ENCODE assay signal across 9 mouse cellular contexts in the genomic region with DNA sequence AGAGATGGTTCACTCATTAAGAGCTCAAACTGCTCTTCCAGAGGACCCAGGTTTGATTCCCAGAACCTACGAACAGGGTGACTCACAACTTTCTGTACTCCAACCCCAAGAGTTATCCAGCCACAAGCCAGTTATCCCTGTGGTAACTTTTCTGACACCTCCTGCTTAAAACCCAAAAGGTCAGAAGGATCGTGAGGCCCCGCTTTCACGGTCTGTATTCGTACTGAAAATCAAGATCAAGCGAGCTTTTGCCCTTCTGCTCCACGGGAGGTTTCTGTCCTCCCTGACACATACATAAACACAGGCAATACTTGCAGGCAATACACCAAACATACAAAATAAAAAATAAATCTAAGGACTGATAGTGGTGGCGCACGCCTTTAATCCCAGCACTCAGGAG. TPM values are rescaled to one million over a fixed set of nuclear protein-coding genes. Genes with fewer than 3 reads are reported as not detected.
DNase-seq lines count a peak whose midpoint lies in the region; ATAC-seq and TF ChIP-seq lines count a peak whose summit lies in the region.
"Had no signal": no experiment of that assay in that cellular context is flagged by ENCODE, and none has a peak within 500 bp of the region (broad histone marks: within the 10 kb centered on the region; RNA-seq: fewer than 3 reads in every experiment).

No protein-coding gene starts in this region.

- no peaks in the 10 kb centered on the region for H3K79me2 ChIP-seq in MEL (ENCODE audit: control insufficient read depth, insufficient read depth, low read length, poor library complexity)

- H3K9ac ChIP-seq in MEL (ENCODE audit: control insufficient read depth, low read depth, low read length, poor library complexity, severe bottlenecking) = no peak overlapping the region

- ATAC-seq in neutrophil, adult 5-6 weeks (ENCODE audit: extremely low read depth, insufficient number of reproducible peaks, low FRiP score, poor library complexity, severe bottlenecking) = peak; percentile 99

- TF ChIP-seq POLR2A in MEL (IDR thresholded peaks at IDR 0.05; ENCODE audit: control insufficient read depth in 1 of 2, insufficient read depth in 1 of 2, low read depth in 1 of 2, low read length in 2 of 2, poor library complexity in 1 of 2) = no peak
- TF ChIP-seq POLR2A in lung, adult 2 months (IDR thresholded peaks at IDR 0.05; ENCODE audit: borderline replicate concordance, extremely low read depth, low read depth, low read length) = no peak
- no peak for TF ChIP-seq POLR2A in thymus, adult 2 months (IDR thresholded peaks at IDR 0.05; ENCODE audit: control insufficient read depth, extremely low read depth, insufficient read depth, low read length, poor library complexity)

- no peak for TF ChIP-seq RAD21 in MEL (IDR thresholded peaks at IDR 0.05; ENCODE audit: low read depth, low read length)

- H3K27me3 ChIP-seq in MEL (ENCODE audit: control insufficient read depth in 1 of 2, insufficient read depth in 2 of 2, low read length in 2 of 2) = no peaks in the 10 kb centered on the region
- H3K27me3 ChIP-seq in hindbrain, embryonic 10.5 days (ENCODE audit: insufficient read depth, poor library complexity, severe bottlenecking) = 0 out of 2 replicates have a peak, but pooled peaks cover 3% of the 10 kb centered on the region
- H3K27me3 ChIP-seq in thymus, adult 2 months (ENCODE audit: control insufficient read depth, insufficient read depth, low read length) = no peaks in the 10 kb centered on the region

- DNase-seq in MEL (ENCODE audit: low read depth, low spot score) = peak; percentile 92
- DNase-seq in cerebellum, adult 9-10 months = peak; percentile 100
- DNase-seq in frontal cortex, adult 2 months (ENCODE audit: extremely low spot score in 1 of 2, low spot score in 1 of 2) = peak; percentile 100
- peak; percentile 67 for DNase-seq in hindbrain, embryonic 10.5 days (ENCODE audit: low spot score)
- peak; percentile 100 for DNase-seq in layer of hippocampus, adult 8-10 months (ENCODE audit: low spot score in 2 of 2)
- DNase-seq in lung, adult 2 months = peak; percentile 100
- DNase-seq in thymus, adult 2 months = peak; percentile 100

- TF ChIP-seq EP300 in MEL (IDR thresholded peaks at IDR 0.05; ENCODE audit: low read depth in 1 of 2, low read length in 2 of 2) = no peak

- H3K9me3 ChIP-seq in MEL (replicated peaks; ENCODE audit: insufficient read depth, low read length) = no peaks in the 10 kb centered on the region
- peaks cover 3% of the 10 kb centered on the region for H3K9me3 ChIP-seq in hindbrain, embryonic 10.5 days

- 65% methylated on average over 9 of the region's 9 CpGs for WGBS in hindbrain, embryonic 10.5 days
- 61% methylated on average over 9 of the region's 9 CpGs for WGBS in lung, adult 2 months
- WGBS in thymus, adult 2 months = 64% methylated on average over 9 of the region's 9 CpGs

- no peak overlapping the region for H3K27ac ChIP-seq in MEL (ENCODE audit: control insufficient read depth, low read depth, low read length)
- no peak overlapping the region for H3K27ac ChIP-seq in hindbrain, embryonic 10.5 days
- H3K27ac ChIP-seq in thymus, adult 2 months (ENCODE audit: control insufficient read depth, insufficient read depth, low read length) = no peak overlapping the region
- H3K27ac ChIP-seq: macrophage had no signal

- no peak for TF ChIP-seq CTCF in MEL (IDR thresholded peaks at IDR 0.05 in 2 of 3, conservative IDR thresholded peaks at IDR 0.05 in 1 of 3; ENCODE audit: control insufficient read depth in 1 of 3, insufficient read depth in 1 of 3, low read depth in 2 of 3, low read length in 3 of 3, poor library complexity in 1 of 3, severe bottlenecking in 1 of 3)
- TF ChIP-seq CTCF in lung, adult 2 months (IDR thresholded peaks at IDR 0.05; ENCODE audit: insufficient read depth, low read length) = no peak
- no peak for TF ChIP-seq CTCF in thymus, adult 2 months (IDR thresholded peaks at IDR 0.05; ENCODE audit: borderline replicate concordance, control insufficient read depth, extremely low read depth, insufficient read depth, low read length, poor library complexity)

- no peaks in the 10 kb centered on the region for H3K36me3 ChIP-seq in MEL (ENCODE audit: control insufficient read depth in 1 of 2, insufficient read depth in 2 of 2, low read length in 2 of 2)
- peaks cover 10% of the 10 kb centered on the region for H3K36me3 ChIP-seq in hindbrain, embryonic 10.5 days
- H3K36me3 ChIP-seq in thymus, adult 2 months (ENCODE audit: control insufficient read depth, insufficient read depth, low read length) = no peaks in the 10 kb centered on the region

- H3K4me1 ChIP-seq in MEL (ENCODE audit: control insufficient read depth in 1 of 2, insufficient read depth in 2 of 2, low read length in 2 of 2) = peaks cover 0 to 4% of the 10 kb centered on the region in 2 experiments; a peak in 2 of 4 replicates
- peaks cover 4% of the 10 kb centered on the region for H3K4me1 ChIP-seq in hindbrain, embryonic 10.5 days (replicated peaks)
- no peaks in the 10 kb centered on the region for H3K4me1 ChIP-seq in lung, adult 2 months (ENCODE audit: control insufficient read depth, insufficient read depth, low read length)
- no peaks in the 10 kb centered on the region for H3K4me1 ChIP-seq in thymus, adult 2 months (replicated peaks; ENCODE audit: control insufficient read depth, insufficient read depth, low read length)

- no peak overlapping the region for H3K4me3 ChIP-seq in MEL (ENCODE audit: control insufficient read depth in 1 of 2, insufficient read depth in 1 of 2, low read depth in 2 of 2, low read length in 2 of 2)
- H3K4me3 ChIP-seq in hindbrain, embryonic 10.5 days = no peak overlapping the region
- no peak overlapping the region for H3K4me3 ChIP-seq in lung, adult 2 months (replicated peaks; ENCODE audit: extremely low read depth, low read depth, low read length)
- no peak overlapping the region for H3K4me3 ChIP-seq in thymus, adult 2 months (ENCODE audit: control insufficient read depth, insufficient read depth, low read length)

TF ChIP-seq in MEL, 35 proteins besides CTCF, POLR2A, EP300 and RAD21:
- TF ChIP-seq GABPA (IDR thresholded peaks at IDR 0.05; ENCODE audit: low read depth, low read length) (no peak), HCFC1 (IDR thresholded peaks at IDR 0.05; ENCODE audit: low read depth, low read length) (no peak), RCOR1 (IDR thresholded peaks at IDR 0.05; ENCODE audit: low read depth, low read length) (no peak), MEF2A (IDR thresholded peaks at IDR 0.05; ENCODE audit: extremely low read depth, insufficient replicate concordance, low read depth, low read length, poor library complexity, severe bottlenecking) (no peak), GATA1 (IDR thresholded peaks at IDR 0.05; ENCODE audit: low read depth, low read length) (no peak), ZKSCAN1 (IDR thresholded peaks at IDR 0.05; ENCODE audit: low read depth, low read length) (no peak), ZMIZ1 (IDR thresholded peaks at IDR 0.05; ENCODE audit: low read depth, low read length) (no peak), SIN3A (IDR thresholded peaks at IDR 0.05; ENCODE audit: low read length) (no peak), NRF1 (IDR thresholded peaks at IDR 0.05; ENCODE audit: insufficient read depth, low read depth, low read length, poor library complexity, severe bottlenecking) (no peak), E2F4 (IDR thresholded peaks at IDR 0.05; ENCODE audit: borderline replicate concordance, low read depth, low read length) (no peak), USF1 (IDR thresholded peaks at IDR 0.05; ENCODE audit: low read depth, low read length) (no peak), TBP (IDR thresholded peaks at IDR 0.05; ENCODE audit: low read depth, low read length) (no peak), NELFE (IDR thresholded peaks at IDR 0.05; ENCODE audit: low read depth, low read length) (no peak), MAX (IDR thresholded peaks at IDR 0.05; ENCODE audit: low read length) (no peak), MYC (IDR thresholded peaks at IDR 0.05; ENCODE audit: low read depth, low read length) (no peak), MYB (IDR thresholded peaks at IDR 0.05; ENCODE audit: low read depth, low read length) (no peak)

RNA-seq across cellular contexts. Expression of gene Igf2bp3, which starts 21.6 kb away (rescaled TPM):
- total RNA-seq in MEL (2012; rRNA removed) = 0.12 and 0.13 TPM in 2 replicates
- polyA plus RNA-seq in MEL (2012; ENCODE audit: insufficient read depth in 1 of 2, insufficient read length in 2 of 2, low read depth in 1 of 2, low replicate concordance in 2 of 2, missing spikeins in 1 of 2) = under 1 TPM in 1 of 2 experiments, not detected in 1; 0.29 TPM
- 0.06 and 0.13 TPM in 2 replicates for polyA plus RNA-seq in frontal cortex, adult 2 months (2012; rRNA removed)
- polyA plus RNA-seq in hindbrain, embryonic 10.5 days (2016; fragmentation: Nextera tagmentation; extraction: Ambion mirVana) = 127 and 143 TPM in 2 replicates
- total RNA-seq in layer of hippocampus, adult 8-10 months (2022) = not detected
- 0.03 and 0.07 TPM in 2 replicates for polyA plus RNA-seq in lung, adult 2 months (2012; rRNA removed)
- total RNA-seq in neutrophil, adult 5-6 weeks (2017) = 0.35 and 0.74 TPM in 2 replicates
- polyA plus RNA-seq in thymus, adult 2 months (2012; rRNA removed) = 1.3 and 1.9 TPM in 2 replicates

RNA-seq across cellular contexts. Expression of gene Tra2a, which starts 27.5 kb away (rescaled TPM):
- 108 and 114 TPM in 2 replicates for total RNA-seq in MEL (2012; rRNA removed)
- 10 to 100 TPM in 1 of 2 experiments, not detected in 1; 85.2 TPM for polyA plus RNA-seq in MEL (2012; ENCODE audit: insufficient read depth in 1 of 2, insufficient read length in 2 of 2, low read depth in 1 of 2, low replicate concordance in 2 of 2, missing spikeins in 1 of 2)
- 122 and 139 TPM in 2 replicates for polyA plus RNA-seq in frontal cortex, adult 2 months (2012; rRNA removed)
- polyA plus RNA-seq in hindbrain, embryonic 10.5 days (2016; fragmentation: Nextera tagmentation; extraction: Ambion mirVana) = 122 and 128 TPM in 2 replicates
- total RNA-seq in layer of hippocampus, adult 8-10 months (2022) = 100 to 1,000 TPM in 1 of 4 experiments, 10 to 100 TPM in 3; 54.1 to 108 (median 82.0) TPM
- 30.8 and 41.0 TPM in 2 replicates for polyA plus RNA-seq in lung, adult 2 months (2012; rRNA removed)
- total RNA-seq in neutrophil, adult 5-6 weeks (2017) = 184 and 191 TPM in 2 replicates
- polyA plus RNA-seq in thymus, adult 2 months (2012; rRNA removed) = 60.9 and 69.0 TPM in 2 replicates

Comparison
In these comparisons a context has a peak if more than half of its experiments do, and no peak if none do; other contexts are left out.
1. RNA of gene Igf2bp3, which starts 21.6 kb away (polyA plus RNA-seq): 127 to 143 TPM in hindbrain, embryonic 10.5 days; 1.3 to 1.9 TPM in thymus, adult 2 months, 0.29 TPM in MEL, 0.03 to 0.07 TPM in lung, adult 2 months and 0.06 to 0.13 TPM in frontal cortex, adult 2 months; every median in the first group is over 10 times any median in the second.
2. Peak in every context shown above with its lines, with median percentiles within 50 percentile points of each other: DNase-seq.